Mouse (Mus musculus) liver, adult (tissue): ENCODE measurements at regions not wholly inside any gene's neighbourhood (a gene's known extent, or its start where the extent isn't known, plus 50 kb on each side); places are given as distances from the start of the nearest gene placed in this dataset.

Experiments used
- GATA4 ChIP-seq: IDR thresholded peaks from 2 replicates; pipeline ENCODE4 v1.6.1; 2014; ENCODE audit warnings: mild to moderate bottlenecking, low read length; ENCODE audit not compliant: insufficient replicate concordance

- no peak for TF ChIP-seq GATA4
These were observed 75.5 kb downstream of the Trib2 start for GRCm38 (mm10) chr12:15741219-15741618.

- TF ChIP-seq GATA4: no peak
These were observed 77.7 kb downstream of the Trib2 start for GRCm38 (mm10) chr12:15738989-15739388.

GRCm38 (mm10) chr12:15731261-15731660, 85.5 kb downstream of the Trib2 start:
- TF ChIP-seq GATA4: no peak

- TF ChIP-seq GATA4: no peak
These were observed 87.0 kb downstream of the Trib2 start for GRCm38 (mm10) chr12:15729696-15730095.

GRCm38 (mm10) chr12:15723529-15723928, 93.2 kb downstream of the Trib2 start:
- TF ChIP-seq GATA4: no peak

- TF ChIP-seq GATA4: no peak
These were observed 94.6 kb downstream of the Trib2 start for GRCm38 (mm10) chr12:15722161-15722560.

- no peak for TF ChIP-seq GATA4
These were observed 96.6 kb downstream of the Trib2 start for GRCm38 (mm10) chr12:15720171-15720570.

- no peak for TF ChIP-seq GATA4
These were observed 97.9 kb downstream of the Trib2 start for GRCm38 (mm10) chr12:15718827-15719226.

- TF ChIP-seq GATA4: peak; percentile 33; the same call in 1 of the 2 replicates
These were observed 98.7 kb downstream of the Trib2 start for GRCm38 (mm10) chr12:15717989-15718388.

GRCm38 (mm10) chr12:15717342-15717741, 99.4 kb downstream of the Trib2 start:
- no peak for TF ChIP-seq GATA4

- TF ChIP-seq GATA4: no peak
These were observed 103.1 kb downstream of the Trib2 start for GRCm38 (mm10) chr12:15713623-15714022.

- TF ChIP-seq GATA4: no peak
These were observed 109.1 kb downstream of the Trib2 start for GRCm38 (mm10) chr12:15707570-15708095.

GRCm38 (mm10) chr12:15704412-15704811, 112.3 kb downstream of the Trib2 start:
- peak; percentile 96 for TF ChIP-seq GATA4

- no peak for TF ChIP-seq GATA4
These were observed 114.6 kb downstream of the Trib2 start for GRCm38 (mm10) chr12:15702137-15702536.

- no peak for TF ChIP-seq GATA4
These were observed 117.9 kb downstream of the Trib2 start for GRCm38 (mm10) chr12:15698829-15699228.

GRCm38 (mm10) chr12:15698042-15698771, 118.5 kb downstream of the Trib2 start:
- no peak for TF ChIP-seq GATA4

- no peak for TF ChIP-seq GATA4
These were observed 128.4 kb downstream of the Trib2 start for GRCm38 (mm10) chr12:15688342-15688741.
